Mouse (Mus musculus) CH12.LX (cell line): ENCODE results near the gene Rapgef2.

ENCODE experiments used
- CTCF ChIP-seq, 2 experiments: IDR thresholded peaks in 1 of 2; conservative IDR thresholded peaks in 1 of 2; 2 replicates each; pipeline ENCODE4 v1.5.1; 2011 to 2012; ENCODE audit warnings: low read depth in 2 of 2, low read length in 2 of 2, improper control_type of control experiment in 1 of 2, inconsistent platforms in 1 of 2, mild to moderate bottlenecking in 1 of 2, moderate library complexity in 1 of 2
- EP300 ChIP-seq: IDR thresholded peaks from 2 replicates; pipeline ENCODE4 v1.6.1; 2011; ENCODE audit warnings: low read length, improper control_type of control experiment
- ETS1 ChIP-seq: conservative IDR thresholded peaks from 2 replicates; pipeline ENCODE4 v1.6.1; 2012; ENCODE audit warnings: low read depth, mild to moderate bottlenecking, inconsistent platforms, low read length, improper control_type of control experiment, moderate library complexity
- HCFC1 ChIP-seq: IDR thresholded peaks from 2 replicates; pipeline ENCODE4 v1.6.1; 2012; ENCODE audit warnings: low read depth, mild to moderate bottlenecking, inconsistent platforms, low read length, improper control_type of control experiment
- MAFK ChIP-seq: IDR thresholded peaks from 2 replicates; pipeline ENCODE4 v1.6.1; 2011; ENCODE audit warnings: low read length, improper control_type of control experiment; ENCODE audit not compliant: insufficient replicate concordance
- MAX ChIP-seq: IDR thresholded peaks from 2 replicates; pipeline ENCODE4 v1.6.1; 2011; ENCODE audit warnings: low read length, improper control_type of control experiment
- MAZ ChIP-seq: IDR thresholded peaks from 2 replicates; pipeline ENCODE4 v1.6.1; 2012; ENCODE audit warnings: low read depth, mild to moderate bottlenecking, inconsistent platforms, low read length, improper control_type of control experiment, moderate library complexity
- UBTF ChIP-seq: IDR thresholded peaks from 2 replicates; pipeline ENCODE4 v1.6.1; 2012; ENCODE audit warnings: low read depth, mild to moderate bottlenecking, inconsistent platforms, low read length, improper control_type of control experiment, moderate library complexity
- USF2 ChIP-seq: conservative IDR thresholded peaks from 2 replicates; pipeline ENCODE4 v1.6.1; 2011; ENCODE audit warnings: low read depth, low read length, improper control_type of control experiment
- ZMIZ1 ChIP-seq: IDR thresholded peaks from 2 replicates; pipeline ENCODE4 v1.6.1; 2012; ENCODE audit warnings: low read depth, mild to moderate bottlenecking, inconsistent platforms, low read length, improper control_type of control experiment
- ZNF384 ChIP-seq: IDR thresholded peaks from 2 replicates; pipeline ENCODE4 v1.6.1; 2012; ENCODE audit warnings: low read depth, low read length, improper control_type of control experiment, inconsistent platforms

- no peak for TF ChIP-seq MAZ
- TF ChIP-seq ZMIZ1: no peak
- no peak for TF ChIP-seq MAX
- no peak for TF ChIP-seq ZNF384
- TF ChIP-seq CTCF (conservative IDR thresholded peaks at IDR 0.05 in 1 of 2, IDR thresholded peaks at IDR 0.05 in 1 of 2; ENCODE audit: low read depth in 2 of 2, low read length in 2 of 2): no peak
- TF ChIP-seq EP300: no peak
- TF ChIP-seq USF2: no peak
- no peak for TF ChIP-seq UBTF
- no peak for TF ChIP-seq MAFK
- TF ChIP-seq HCFC1: no peak
- no peak for TF ChIP-seq ETS1
These were observed 255.5 kb downstream of the Rapgef2 start for GRCm38 (mm10) chr3:79030855-79031254.
